Mouse (Mus musculus) lung, embryonic 14.5 days (tissue): ENCODE measurements around the gene Hist1h2bj. TPM values are rescaled to one million over a fixed set of nuclear protein-coding genes. Genes with fewer than 3 reads are reported as not detected.
"Not testable (repeated sequence)": the region's sequence is repeated elsewhere in the genome, so short reads cannot be mapped to it uniquely, and the experiment has no call there.

Experiments used
- ATAC-seq: fragments of 200-750 bp; cut with Nextera tagmentation; 2 replicates; pipeline ENCODE4 v1.8.0; 2017; ENCODE audit warnings: mild to moderate bottlenecking, moderate TSS enrichment, moderate library complexity; ENCODE audit not compliant: insufficient read depth
- DNase-seq: peaks from one replicate; pipeline ENCODE4 v3.0.0-alpha.2; 2015
- H3K27ac ChIP-seq: fragments of 300-500 bp; sonication (generic); 2 replicates; pipeline ENCODE4 v1.5.1; 2014; ENCODE audit warnings: low read depth, mild to moderate bottlenecking, moderate library complexity
- H3K27me3 ChIP-seq: fragments of 300-500 bp; sonication (generic); 2 replicates; pipeline ENCODE4 v1.6.1; 2014; ENCODE audit warnings: low read length, control low read depth; ENCODE audit not compliant: insufficient read depth
- H3K36me3 ChIP-seq: fragments of 300-500 bp; sonication (generic); 2 replicates; pipeline ENCODE4 v1.6.1; 2014; ENCODE audit warnings: control low read depth; ENCODE audit not compliant: insufficient read depth
- H3K4me1 ChIP-seq: fragments of 300-500 bp; sonication (generic); 2 replicates; pipeline ENCODE4 v1.6.1; 2014; ENCODE audit warnings: antibody characterized with exemption, control low read depth; ENCODE audit not compliant: insufficient read depth
- H3K4me2 ChIP-seq: fragments of 300-500 bp; sonication (generic); 2 replicates; pipeline ENCODE4 v1.6.1; 2014; ENCODE audit warnings: mild to moderate bottlenecking
- H3K4me3 ChIP-seq: fragments of 300-500 bp; sonication (generic); 2 replicates; pipeline ENCODE4 v1.5.1; 2014; ENCODE audit warnings: low read depth, low read length
- H3K9ac ChIP-seq: fragments of 300-500 bp; sonication (generic); 2 replicates; pipeline ENCODE4 v1.6.1; 2014
- H3K9me3 ChIP-seq: fragments of 300-500 bp; sonication (generic); 2 replicates; pipeline ENCODE4 v1.6.1; 2016; ENCODE audit warnings: low read depth, low read length, control low read depth
- CTCF ChIP-seq: IDR thresholded peaks from 2 replicates; pipeline ENCODE4 v1.5.1; 2016; ENCODE audit warnings: antibody characterized with exemption, low read depth
- WGBS: fragments of 180-500 bp; shearing (Covaris S2); extraction: QIAGEN DNeasy Blood & Tissue Kit; methylation state at CpG from one replicate; pipeline ENCODE4 v1.1.7; 2014; 5-methylcytosine and 5-hydroxymethylcytosine counted together
- polyA plus RNA-seq: library from polyadenylated mRNA; unstranded; fragments of >200 nt; fragmentation: Nextera tagmentation; extraction: Ambion mirVana; gene quantifications from 2 replicates; pipeline ENCODE4 v1.2.1, GENCODE M21; 2014

Hist1h2bj gene
- polyA plus RNA-seq, 1 experiment from 2014 or later: 15.8 TPM

DNA sequence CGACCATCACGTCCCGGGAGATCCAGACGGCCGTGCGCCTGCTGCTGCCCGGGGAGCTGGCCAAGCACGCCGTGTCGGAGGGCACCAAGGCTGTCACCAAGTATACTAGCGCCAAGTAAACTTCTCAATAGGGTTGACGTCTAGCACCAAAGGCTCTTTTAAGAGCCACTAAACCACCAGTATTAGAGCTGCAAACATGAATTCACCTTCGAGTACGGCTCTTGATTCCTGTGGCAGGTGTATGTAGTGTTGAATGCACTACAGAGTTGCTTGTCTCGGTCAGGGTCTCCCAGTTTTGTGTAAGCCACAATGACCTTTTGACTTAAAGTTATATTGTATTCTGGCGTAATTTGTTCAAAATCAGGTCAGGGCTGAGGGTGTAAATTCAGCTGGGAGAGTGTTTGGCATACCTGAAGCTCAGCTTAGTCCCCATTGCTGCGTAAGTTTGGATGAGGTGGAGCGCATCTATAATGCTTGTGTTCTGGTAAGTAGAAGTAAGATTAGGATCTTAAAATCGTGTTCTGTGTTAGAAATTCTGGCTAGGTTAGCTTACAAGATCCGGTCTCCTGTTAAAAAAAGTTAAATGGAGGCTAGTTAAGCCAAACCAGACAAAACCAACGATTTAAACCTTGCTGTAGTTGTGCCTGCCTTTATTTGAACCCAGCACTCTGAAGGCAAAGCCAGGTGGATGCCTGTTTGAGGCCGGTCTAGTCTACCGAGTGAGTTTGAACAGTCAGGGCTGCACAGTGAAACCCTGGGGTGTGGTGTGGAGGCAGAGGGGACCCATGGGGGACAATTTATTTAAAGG lies 6.7 kb upstream of the Hist1h2bj start:
- H3K36me3 ChIP-seq: no peaks in the 10 kb centered on the region
- WGBS: 1% methylated on average over 20 of the region's 23 CpGs
- H3K4me1 ChIP-seq: peaks cover 6% of the 10 kb centered on the region; the same call in 1 of the 2 replicates
- peak overlapping the region; percentile 92 for H3K27ac ChIP-seq
- no peak for TF ChIP-seq CTCF
- peak overlapping the region; percentile 77 for H3K4me2 ChIP-seq
- H3K4me3 ChIP-seq: peak overlapping the region; percentile 47
- DNase-seq: peak; percentile 70
- H3K27me3 ChIP-seq: no peaks in the 10 kb centered on the region
- peak overlapping the region; percentile 57 for H3K9ac ChIP-seq
- no peaks in the 10 kb centered on the region for H3K9me3 ChIP-seq
- ATAC-seq: peak; percentile 0; the same call in 1 of the 2 replicates

DNA sequence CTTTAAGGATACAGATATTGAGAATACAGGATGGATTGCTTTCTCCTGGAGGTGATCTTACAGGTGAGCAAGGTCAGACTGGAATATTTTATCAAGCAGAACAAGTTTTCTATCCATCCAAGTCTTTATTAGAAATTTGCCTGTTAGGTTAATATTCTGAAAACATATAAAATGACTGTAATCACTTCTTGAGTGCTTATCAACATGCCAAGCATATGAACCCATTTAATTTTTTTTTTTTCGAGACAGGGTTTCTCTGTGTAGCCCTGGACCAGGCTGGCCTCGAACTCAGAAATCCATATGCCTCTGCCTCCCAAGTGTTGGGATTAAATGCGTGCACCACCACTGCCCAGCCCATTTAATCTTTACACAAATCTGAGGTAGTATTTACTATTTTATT lies 6.0 kb upstream of the Hist1h2bj start:
- Histone ChIP-seq H3K9me3 (no peaks in the 10 kb centered on the region), H3K27ac (peak overlapping the region; percentile 92), H3K27me3 (no peaks in the 10 kb centered on the region), H3K36me3 (no peaks in the 10 kb centered on the region), H3K4me3 (peak overlapping the region; percentile 47), H3K4me1 (peaks cover 6% of the 10 kb centered on the region; the same call in 1 of the 2 replicates), H3K9ac (peak overlapping the region; percentile 57), H3K4me2 (peak overlapping the region; percentile 77)
- DNase-seq (no peak), ATAC-seq (no peak)
- TF ChIP-seq CTCF: no peak
- 37% methylated on average over 3 of the region's 3 CpGs for WGBS

DNA sequence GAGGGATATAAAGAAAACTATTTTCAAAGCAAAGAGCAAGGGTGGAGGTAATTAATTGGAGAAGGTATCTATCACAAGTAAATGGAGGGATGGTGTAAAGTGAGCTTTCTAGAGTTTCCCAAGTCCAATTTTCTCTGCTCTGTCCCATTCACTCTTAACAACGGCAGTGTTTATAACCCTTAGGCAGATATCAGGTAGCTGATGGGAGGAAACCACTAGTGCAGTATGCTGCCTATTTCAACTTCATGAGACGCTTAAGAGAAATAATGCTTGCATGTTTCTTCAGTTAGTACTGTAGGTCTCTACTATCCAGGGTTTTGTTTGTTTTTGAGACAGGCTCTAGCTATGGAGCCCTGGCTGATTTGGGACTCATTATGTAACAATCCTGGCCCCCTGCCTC lies 5.6 kb upstream of the Hist1h2bj start:
- Histone ChIP-seq H3K4me2 (peak overlapping the region; percentile 77; the same call in 1 of the 2 replicates), H3K4me1 (peaks cover 6% of the 10 kb centered on the region; the same call in 1 of the 2 replicates), H3K9ac (no peak overlapping the region), H3K4me3 (no peak overlapping the region), H3K36me3 (no peaks in the 10 kb centered on the region), H3K9me3 (no peaks in the 10 kb centered on the region), H3K27ac (peak overlapping the region; percentile 69), H3K27me3 (no peaks in the 10 kb centered on the region)
- DNase-seq (no peak), ATAC-seq (no peak)
- WGBS: 50% methylated on average over 2 of the region's 2 CpGs
- TF ChIP-seq CTCF: no peak

DNA sequence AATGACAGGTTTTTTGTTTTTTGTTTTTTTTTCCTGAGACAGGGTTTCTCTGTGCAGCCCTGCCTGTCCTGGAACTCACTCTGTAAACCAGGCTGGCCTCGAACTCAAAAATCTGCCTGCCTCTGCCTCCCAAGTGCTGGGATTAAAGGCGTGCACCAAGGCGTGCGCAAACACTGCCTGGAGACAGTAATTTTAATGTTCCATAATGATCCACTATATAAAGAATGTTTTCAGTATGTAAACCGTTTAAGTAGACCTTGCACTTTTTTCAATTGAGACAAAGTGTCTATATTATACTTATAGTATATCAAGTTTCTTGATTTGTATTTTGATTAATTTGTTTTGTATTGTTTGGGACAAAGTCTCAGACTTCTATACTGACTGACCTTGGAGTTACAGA lies 3.6 kb upstream of the Hist1h2bj start:
- no peaks in the 10 kb centered on the region for H3K27me3 ChIP-seq

DNA sequence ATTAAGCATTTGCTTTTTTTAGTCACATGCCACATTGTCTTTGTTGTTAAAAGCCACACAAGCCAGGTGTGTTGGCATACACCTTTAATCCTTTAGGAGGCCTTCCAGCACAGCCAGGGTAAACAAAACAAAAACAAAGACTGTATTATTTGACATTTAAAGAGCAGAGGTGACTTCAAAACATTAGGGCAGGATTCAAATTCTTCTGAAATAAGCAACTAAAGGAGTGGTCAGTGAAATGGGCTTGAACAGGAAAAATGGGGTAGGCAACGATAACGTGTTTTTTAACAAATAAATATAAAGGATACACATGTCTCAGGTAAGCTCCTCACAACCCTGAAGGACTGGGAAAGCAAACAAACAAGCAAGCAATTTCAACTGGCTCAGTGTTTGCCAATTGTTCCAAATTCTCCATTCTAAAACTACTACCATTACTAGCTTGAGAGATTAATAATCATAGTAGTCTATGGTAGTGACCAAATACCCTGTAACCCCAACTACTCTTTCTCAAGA lies 3.0 kb upstream of the Hist1h2bj start:
- Histone ChIP-seq H3K9ac (peak overlapping the region; percentile 81), H3K27me3 (no peaks in the 10 kb centered on the region), H3K27ac (peak overlapping the region; percentile 98), H3K36me3 (no peaks in the 10 kb centered on the region), H3K4me3 (peak overlapping the region; percentile 46), H3K4me1 (peaks cover 10% of the 10 kb centered on the region), H3K9me3 (no peaks in the 10 kb centered on the region), H3K4me2 (peak overlapping the region; percentile 80)
- WGBS: 6% methylated on average over 2 of the region's 2 CpGs
- DNase-seq (no peak), ATAC-seq (no peak)
- no peak for TF ChIP-seq CTCF

More for the DNA sequence above, 3.6 kb upstream of the Hist1h2bj start:
- no peaks in the 10 kb centered on the region for H3K36me3 ChIP-seq
- H3K4me2 ChIP-seq: peak overlapping the region; percentile 80
- ATAC-seq: no peak
- no peak for DNase-seq
- 59% methylated on average over 5 of the region's 5 CpGs for WGBS
- H3K9ac ChIP-seq: no peak overlapping the region
- peak overlapping the region; percentile 98 for H3K27ac ChIP-seq
- no peaks in the 10 kb centered on the region for H3K9me3 ChIP-seq
- H3K4me1 ChIP-seq: peaks cover 6% of the 10 kb centered on the region; the same call in 1 of the 2 replicates
- peak overlapping the region; percentile 46; the same call in 1 of the 2 replicates for H3K4me3 ChIP-seq
- no peak for TF ChIP-seq CTCF

DNA sequence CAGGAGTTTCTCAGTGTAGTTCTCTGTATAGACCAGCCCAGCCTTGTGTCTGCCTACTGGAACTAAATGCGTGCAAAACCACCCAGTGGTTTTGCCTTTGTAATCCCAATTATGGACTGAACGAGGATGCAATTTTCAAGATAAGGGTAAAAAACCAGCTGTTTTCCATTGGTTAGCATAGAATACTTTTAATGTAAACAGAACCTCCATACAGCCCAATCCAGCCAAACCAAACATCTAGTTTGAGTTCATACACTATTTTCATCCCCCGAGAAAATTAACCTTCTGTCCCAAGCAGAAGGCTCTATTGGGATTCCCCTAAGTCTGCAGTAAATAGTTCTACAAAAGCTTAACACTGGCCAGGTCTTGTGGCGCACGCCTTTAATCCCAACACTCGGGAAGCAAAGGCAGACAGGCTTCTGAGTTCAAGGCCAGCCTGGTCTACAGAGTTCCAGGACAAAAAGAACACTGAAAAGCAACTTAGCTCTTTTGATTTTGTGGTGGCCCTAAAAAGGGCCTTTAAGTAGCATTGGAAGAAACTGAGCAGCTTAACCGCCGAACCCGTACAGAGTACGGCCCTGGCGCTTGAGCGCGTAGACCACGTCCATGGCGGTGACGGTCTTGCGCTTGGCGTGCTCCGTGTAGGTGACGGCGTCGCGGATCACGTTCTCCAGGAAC lies 2.4 kb upstream of the Hist1h2bj start:
- peak; percentile 72 for DNase-seq
- H3K4me2 ChIP-seq: peak overlapping the region; percentile 80
- peaks cover 10% of the 10 kb centered on the region for H3K4me1 ChIP-seq
- peak overlapping the region; percentile 98 for H3K27ac ChIP-seq
- H3K9me3 ChIP-seq: no peaks in the 10 kb centered on the region
- peak overlapping the region; percentile 46 for H3K4me3 ChIP-seq
- no peaks in the 10 kb centered on the region for H3K36me3 ChIP-seq
- TF ChIP-seq CTCF: no peak
- no peaks in the 10 kb centered on the region for H3K27me3 ChIP-seq
- WGBS: under 1% methylated on average over 22 of the region's 24 CpGs
- ATAC-seq: peak; percentile 32
- peak overlapping the region; percentile 81 for H3K9ac ChIP-seq

DNA sequence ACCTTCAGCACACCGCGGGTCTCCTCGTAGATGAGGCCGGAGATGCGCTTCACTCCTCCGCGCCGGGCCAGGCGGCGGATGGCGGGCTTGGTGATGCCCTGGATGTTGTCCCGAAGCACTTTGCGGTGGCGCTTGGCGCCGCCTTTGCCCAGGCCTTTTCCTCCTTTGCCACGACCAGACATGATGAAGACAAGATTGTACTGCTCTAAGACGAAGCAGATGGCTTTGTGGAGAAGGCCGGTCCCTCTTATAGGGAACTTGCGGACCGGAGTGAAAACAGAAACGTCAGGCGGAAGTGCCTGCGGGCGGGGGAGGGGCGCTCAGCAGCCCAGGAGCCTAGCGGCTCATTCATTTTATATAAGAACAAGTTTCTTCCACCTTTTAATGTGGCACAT lies 1.9 kb upstream of the Hist1h2bj start, which contains the start of gene Hist1h4i:
Gene Hist1h4i (minus strand): TSS at position 221 of the 395 bp plus-strand sequence.
- peak within 1 kb of the TSS; percentile 46 for H3K4me3 ChIP-seq
- peak within 1 kb of the TSS; percentile 98 for H3K27ac ChIP-seq
- not testable (repeated sequence) for H3K27me3 ChIP-seq, H3K4me1 ChIP-seq, H3K36me3 ChIP-seq, H3K9me3 ChIP-seq
- H3K4me2 ChIP-seq: peak within 1 kb of the TSS; percentile 80
- H3K9ac ChIP-seq: peak within 1 kb of the TSS; percentile 81
- ATAC-seq (peak; percentile 64), DNase-seq (peak; percentile 98)
- 0% methylated on average over 23 of the region's 27 CpGs for WGBS
